Mouse (Mus musculus) forebrain, embryonic 11.5 days (tissue): ENCODE measurements at regions not wholly inside any gene's neighbourhood (a gene's known extent, or its start where the extent isn't known, plus 50 kb on each side); places are given as distances from the start of the nearest gene placed in this dataset.

Experiments
- ATAC-seq: fragments of 200-750 bp; cut with Nextera tagmentation; replicated peaks from 2 replicates; pipeline ENCODE4 v1.8.0; 2017; ENCODE audit warnings: moderate TSS enrichment; ENCODE audit not compliant: low FRiP score
- DNase-seq: peaks from one replicate; pipeline ENCODE4 v3.0.0-alpha.2; 2017; ENCODE audit warnings: low spot score
- H3K27ac ChIP-seq: fragments of 300-500 bp; sonication (generic); 2 replicates; pipeline ENCODE4 v1.5.1; 2014; ENCODE audit warnings: low read depth, low read length
- H3K27me3 ChIP-seq: fragments of 300-500 bp; sonication (generic); 2 replicates; pipeline ENCODE4 v1.6.1; 2014; ENCODE audit warnings: mild to moderate bottlenecking, low read length, mixed read lengths; ENCODE audit not compliant: control insufficient read depth, insufficient read depth
- H3K36me3 ChIP-seq: fragments of 300-500 bp; sonication (generic); 2 replicates; pipeline ENCODE4 v1.6.1; 2014; ENCODE audit warnings: mild to moderate bottlenecking, low read length, moderate library complexity, mixed read lengths; ENCODE audit not compliant: control insufficient read depth, insufficient read depth
- H3K4me1 ChIP-seq: fragments of 300-500 bp; sonication (generic); replicated peaks from 2 replicates; pipeline ENCODE4 v1.6.1; 2014; ENCODE audit warnings: low read length, mixed read lengths; ENCODE audit not compliant: control insufficient read depth, insufficient read depth
- H3K4me2 ChIP-seq: fragments of 300-500 bp; sonication (generic); 2 replicates; pipeline ENCODE4 v1.6.1; 2014; ENCODE audit warnings: low read depth, mild to moderate bottlenecking, low read length, moderate library complexity, mixed read lengths; ENCODE audit not compliant: severe bottlenecking
- H3K4me3 ChIP-seq: fragments of 300-500 bp; sonication (generic); 2 replicates; pipeline ENCODE4 v1.5.1; 2014; ENCODE audit warnings: low read depth, low read length
- H3K9ac ChIP-seq: fragments of 300-500 bp; sonication (generic); 2 replicates; pipeline ENCODE4 v1.6.1; 2014; ENCODE audit warnings: low read length
- H3K9me3 ChIP-seq: fragments of 300-500 bp; sonication (generic); 2 replicates; pipeline ENCODE4 v1.6.1; 2016; ENCODE audit warnings: low read length, mixed read lengths; ENCODE audit not compliant: control insufficient read depth
- WGBS: fragments of 180-500 bp; shearing (Covaris S2); extraction: QIAGEN DNeasy Blood & Tissue Kit; methylation state at CpG from one replicate; pipeline ENCODE4 v1.1.7; 2014; 5-methylcytosine and 5-hydroxymethylcytosine counted together

GRCm38 (mm10) chr11:112722936-112723335 lies 59.1 kb upstream of the Sox9 start:
- DNase-seq (no peak), ATAC-seq (no peak)
- no peaks in the 10 kb centered on the region for H3K4me1 ChIP-seq
- no peaks in the 10 kb centered on the region for H3K27me3 ChIP-seq
- WGBS = 84% methylated on average over 4 of the region's 4 CpGs
- no peak overlapping the region for H3K4me3 ChIP-seq
- no peaks in the 10 kb centered on the region for H3K36me3 ChIP-seq
- H3K9me3 ChIP-seq = no peaks in the 10 kb centered on the region
- no peak overlapping the region for H3K27ac ChIP-seq
- no peak overlapping the region for H3K4me2 ChIP-seq
- no peak overlapping the region for H3K9ac ChIP-seq

DNA sequence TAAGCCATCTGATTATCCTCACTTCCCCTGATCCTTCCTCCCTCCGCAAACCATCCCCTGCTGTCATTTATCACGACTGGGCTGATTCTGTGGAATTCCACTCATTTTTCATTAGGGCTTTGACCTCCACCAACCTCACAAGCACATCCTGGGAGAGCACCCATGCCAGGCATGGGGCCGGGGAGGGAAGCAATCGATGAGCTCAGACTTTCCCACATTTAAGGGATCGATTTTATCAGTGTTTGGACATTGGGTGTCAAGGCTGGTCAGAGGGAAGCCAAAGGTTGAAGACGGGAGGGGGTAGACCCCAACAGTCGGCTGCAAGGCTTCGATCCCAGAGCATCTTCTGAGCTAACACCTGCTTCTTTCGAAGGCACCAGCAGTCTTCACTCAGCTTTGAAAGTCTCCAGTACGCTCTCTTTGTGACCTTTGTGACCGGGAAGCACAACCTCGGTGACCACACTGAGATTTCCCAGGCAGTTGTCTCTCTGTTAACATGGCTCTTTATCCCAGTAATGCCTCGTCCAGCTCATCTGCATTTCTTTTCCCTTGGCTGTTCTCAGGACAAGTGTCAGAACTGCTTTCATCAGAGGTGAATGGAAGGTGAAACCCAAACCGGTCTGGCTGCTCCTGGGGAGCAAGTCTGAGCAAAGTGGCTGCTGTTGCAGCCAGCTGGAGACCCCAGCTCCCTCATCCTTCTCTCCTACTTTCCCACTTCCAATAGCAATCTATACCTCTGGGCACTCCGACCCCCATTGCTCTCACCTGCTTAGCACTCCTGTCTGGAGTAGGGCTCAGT lies 53.7 kb upstream of the Sox9 start:
- 0 out of 2 replicates have a peak, but pooled peaks cover 4% of the 10 kb centered on the region for H3K4me1 ChIP-seq
- ATAC-seq (no peak), DNase-seq (no peak)
- no peak overlapping the region for H3K9ac ChIP-seq
- no peaks in the 10 kb centered on the region for H3K36me3 ChIP-seq
- H3K4me3 ChIP-seq = no peak overlapping the region
- 38% methylated on average over 15 of the region's 15 CpGs for WGBS
- no peaks in the 10 kb centered on the region for H3K27me3 ChIP-seq
- H3K4me2 ChIP-seq = no peak overlapping the region
- H3K9me3 ChIP-seq = no peaks in the 10 kb centered on the region
- no peak overlapping the region for H3K27ac ChIP-seq
